Mouse (Mus musculus) limb, embryonic 15.5 days (tissue): ENCODE measurements around the gene Arsj. TPM values are rescaled to one million over a fixed set of nuclear protein-coding genes. Genes with fewer than 3 reads are reported as not detected.

Experiments
- ATAC-seq: fragments of 200-750 bp; cut with Nextera tagmentation; 2 replicates; pipeline ENCODE4 v1.8.0; 2017; ENCODE audit warnings: low read depth, moderate TSS enrichment; ENCODE audit not compliant: insufficient number of reproducible peaks, low FRiP score, low TSS enrichment
- H3K27ac ChIP-seq: fragments of 300-500 bp; sonication (generic); 2 replicates; pipeline ENCODE4 v1.5.1; 2015; ENCODE audit warnings: moderate library complexity, mild to moderate bottlenecking, inconsistent platforms
- H3K27me3 ChIP-seq: fragments of 300-500 bp; sonication (generic); 2 replicates; pipeline ENCODE4 v1.6.1; 2015; ENCODE audit warnings: inconsistent platforms
- H3K36me3 ChIP-seq: fragments of 300-500 bp; sonication (generic); 2 replicates; pipeline ENCODE4 v1.6.1; 2015; ENCODE audit warnings: inconsistent platforms
- H3K4me1 ChIP-seq: fragments of 300-500 bp; sonication (generic); 2 replicates; pipeline ENCODE4 v1.6.1; 2015; ENCODE audit warnings: inconsistent platforms
- H3K4me2 ChIP-seq: fragments of 300-500 bp; sonication (generic); 2 replicates; pipeline ENCODE4 v1.6.1; 2015; ENCODE audit warnings: mild to moderate bottlenecking, inconsistent platforms
- H3K4me3 ChIP-seq: fragments of 300-500 bp; sonication (generic); 2 replicates; pipeline ENCODE4 v1.5.1; 2015; ENCODE audit warnings: mild to moderate bottlenecking, inconsistent platforms
- H3K9ac ChIP-seq: fragments of 300-500 bp; sonication (generic); 2 replicates; pipeline ENCODE4 v1.6.1; 2015; ENCODE audit warnings: inconsistent platforms
- H3K9me3 ChIP-seq: fragments of 300-500 bp; sonication (generic); 2 replicates; pipeline ENCODE4 v1.6.1; 2016; ENCODE audit warnings: inconsistent platforms
- WGBS: fragments of 180-500 bp; shearing (Covaris S2); methylation state at CpG from one replicate; pipeline ENCODE4 v1.1.7; 2015; 5-methylcytosine and 5-hydroxymethylcytosine counted together
- polyA plus RNA-seq: library from polyadenylated mRNA; unstranded; fragments of >200 nt; fragmentation: Nextera tagmentation; extraction: Ambion mirVana; gene quantifications from 2 replicates; pipeline ENCODE4 v1.2.1, GENCODE M21; 2015

Arsj gene
- polyA plus RNA-seq, 1 experiment from 2014 or later = 7.3 TPM

GRCm38 (mm10) chr3:126439331-126439730, 75.8 kb downstream of the Arsj start:
- Histone ChIP-seq H3K36me3 (no peaks in the 10 kb centered on the region), H3K27me3 (no peaks in the 10 kb centered on the region), H3K9ac (no peak overlapping the region), H3K4me2 (no peak overlapping the region), H3K4me1 (no peaks in the 10 kb centered on the region), H3K9me3 (no peaks in the 10 kb centered on the region), H3K4me3 (no peak overlapping the region), H3K27ac (no peak overlapping the region)
- no peak for ATAC-seq
- 64% methylated on average over 6 of the region's 6 CpGs for WGBS

- no peaks in the 10 kb centered on the region for H3K36me3 ChIP-seq
- H3K9me3 ChIP-seq = no peaks in the 10 kb centered on the region
- H3K4me3 ChIP-seq = no peak overlapping the region
- H3K4me1 ChIP-seq = no peaks in the 10 kb centered on the region
- H3K27me3 ChIP-seq = no peaks in the 10 kb centered on the region
- no peak overlapping the region for H3K9ac ChIP-seq
- H3K27ac ChIP-seq = no peak overlapping the region
- 62% methylated on average over 6 of the region's 6 CpGs for WGBS
- no peak for ATAC-seq
- H3K4me2 ChIP-seq = no peak overlapping the region
Measured at GRCm38 (mm10) chr3:126449058-126449457, 85.6 kb downstream of the Arsj start.

- no peak overlapping the region for H3K4me2 ChIP-seq
- 54% methylated on average over 2 of the region's 2 CpGs for WGBS
- no peak for ATAC-seq
- no peaks in the 10 kb centered on the region for H3K27me3 ChIP-seq
- H3K4me1 ChIP-seq = no peaks in the 10 kb centered on the region
- no peak overlapping the region for H3K4me3 ChIP-seq
- no peaks in the 10 kb centered on the region for H3K36me3 ChIP-seq
- no peak overlapping the region for H3K9ac ChIP-seq
- no peak overlapping the region for H3K27ac ChIP-seq
- no peaks in the 10 kb centered on the region for H3K9me3 ChIP-seq
Measured at GRCm38 (mm10) chr3:126449515-126449914, 86.0 kb downstream of the Arsj start.

- no peaks in the 10 kb centered on the region for H3K27me3 ChIP-seq
- 58% methylated on average over 7 of the region's 7 CpGs for WGBS
Measured at GRCm38 (mm10) chr3:126455787-126456482, 92.5 kb downstream of the Arsj start.

GRCm38 (mm10) chr3:126463119-126463815, 99.8 kb downstream of the Arsj start:
- Histone ChIP-seq H3K9ac (no peak overlapping the region), H3K9me3 (no peaks in the 10 kb centered on the region), H3K27me3 (no peaks in the 10 kb centered on the region), H3K36me3 (no peaks in the 10 kb centered on the region), H3K27ac (no peak overlapping the region), H3K4me2 (no peak overlapping the region), H3K4me1 (no peaks in the 10 kb centered on the region), H3K4me3 (no peak overlapping the region)
- ATAC-seq = no peak
- WGBS = 75% methylated on average over 4 of the region's 4 CpGs

More at GRCm38 (mm10) chr3:126455787-126456482, 92.5 kb downstream of the Arsj start:
- Histone ChIP-seq H3K9me3 (no peaks in the 10 kb centered on the region), H3K9ac (no peak overlapping the region), H3K27ac (no peak overlapping the region), H3K4me2 (no peak overlapping the region), H3K4me1 (no peaks in the 10 kb centered on the region), H3K36me3 (no peaks in the 10 kb centered on the region), H3K4me3 (no peak overlapping the region)
- no peak for ATAC-seq

- no peak for ATAC-seq
- no peak overlapping the region for H3K4me2 ChIP-seq
- H3K27ac ChIP-seq = no peak overlapping the region
- no peaks in the 10 kb centered on the region for H3K36me3 ChIP-seq
- H3K4me1 ChIP-seq = no peaks in the 10 kb centered on the region
- no peaks in the 10 kb centered on the region for H3K27me3 ChIP-seq
- no peaks in the 10 kb centered on the region for H3K9me3 ChIP-seq
- no peak overlapping the region for H3K4me3 ChIP-seq
- H3K9ac ChIP-seq = no peak overlapping the region
- WGBS = 60% methylated on average over 2 of the region's 2 CpGs
Measured at GRCm38 (mm10) chr3:126464262-126464661, 100.8 kb downstream of the Arsj start.

Other genes with a start within 250 kb of the Arsj start
- gene Camk2d, start 232.6 kb downstream of the Arsj start, polyA plus RNA-seq = 31.3 and 32.4 TPM in 2 replicates